In genomic region chr9:110759265-110759664, GRCm38 (mm10) we compare ENCODE assay signal across 10 mouse cellular contexts. TPM values are rescaled to one million over a fixed set of nuclear protein-coding genes. Genes with fewer than 3 reads are reported as not detected.
DNase-seq lines count a peak whose midpoint lies in the region; ATAC-seq and TF ChIP-seq lines count a peak whose summit lies in the region.
"Had no signal": no experiment of that assay in that cellular context is flagged by ENCODE, and none has a peak within 500 bp of the region (broad histone marks: within the 10 kb centered on the region; RNA-seq: fewer than 3 reads in every experiment).

No protein-coding gene starts in this region.

- TF ChIP-seq POLR2A in embryonic fibroblast, embryonic 13.5 days (IDR thresholded peaks at IDR 0.05; ENCODE audit: low read depth, low read length) = no peak

- H3K9ac ChIP-seq in midbrain, embryonic 12.5 days (replicated peaks) = no peak overlapping the region
- no peak overlapping the region for H3K9ac ChIP-seq in midbrain, embryonic 13.5 days (replicated peaks)
- H3K9ac ChIP-seq in kidney, embryonic 16.5 days (replicated peaks; ENCODE audit: low read length) = no peak overlapping the region
- no peak overlapping the region for H3K9ac ChIP-seq in hindbrain, embryonic 12.5 days
- H3K9ac ChIP-seq: embryonic facial prominence, embryonic 12.5 days had no signal

- 70% methylated on average over 2 of the region's 2 CpGs for WGBS in midbrain, embryonic 12.5 days
- 69% methylated on average over 2 of the region's 2 CpGs for WGBS in midbrain, embryonic 13.5 days
- WGBS in kidney, embryonic 16.5 days = 51% methylated on average over 2 of the region's 2 CpGs
- WGBS in hindbrain, embryonic 12.5 days = 69% methylated on average over 2 of the region's 2 CpGs

- H3K9me3 ChIP-seq in midbrain, embryonic 12.5 days = no peaks in the 10 kb centered on the region
- H3K9me3 ChIP-seq in midbrain, embryonic 13.5 days = no peaks in the 10 kb centered on the region
- H3K9me3 ChIP-seq in kidney, embryonic 16.5 days (ENCODE audit: low read length) = no peaks in the 10 kb centered on the region
- no peaks in the 10 kb centered on the region for H3K9me3 ChIP-seq in hindbrain, embryonic 12.5 days (replicated peaks)
- H3K9me3 ChIP-seq: embryonic facial prominence, embryonic 12.5 days had no signal

- no peak overlapping the region for H3K4me3 ChIP-seq in midbrain, embryonic 12.5 days
- no peak overlapping the region for H3K4me3 ChIP-seq in midbrain, embryonic 13.5 days (replicated peaks)
- no peak overlapping the region for H3K4me3 ChIP-seq in embryonic fibroblast, embryonic 13.5 days (ENCODE audit: insufficient read depth, low read length)
- no peak overlapping the region for H3K4me3 ChIP-seq in kidney, embryonic 16.5 days (ENCODE audit: low read length)
- H3K4me3 ChIP-seq in hindbrain, embryonic 12.5 days = no peak overlapping the region
- H3K4me3 ChIP-seq: embryonic facial prominence, embryonic 12.5 days had no signal

- DNase-seq in adrenal gland, adult 2 months = peak; percentile 59
- DNase-seq in lung, adult 18-20 months = peak; percentile 47 to 55
- peak; percentile 17 to 29 for DNase-seq in spleen, postnatal 36 days (ENCODE audit: low spot score in 2 of 2)

- TF ChIP-seq CTCF in embryonic fibroblast, embryonic 13.5 days (IDR thresholded peaks at IDR 0.05; ENCODE audit: borderline replicate concordance, insufficient read depth, low read length) = peak; percentile 72

- no peaks in the 10 kb centered on the region for H3K36me3 ChIP-seq in midbrain, embryonic 12.5 days
- no peaks in the 10 kb centered on the region for H3K36me3 ChIP-seq in midbrain, embryonic 13.5 days
- no peaks in the 10 kb centered on the region for H3K36me3 ChIP-seq in kidney, embryonic 16.5 days (ENCODE audit: insufficient read depth, low read length)
- H3K36me3 ChIP-seq in hindbrain, embryonic 12.5 days = no peaks in the 10 kb centered on the region
- H3K36me3 ChIP-seq: embryonic facial prominence, embryonic 12.5 days had no signal

- H3K27me3 ChIP-seq in midbrain, embryonic 12.5 days = peaks cover 2% of the 10 kb centered on the region; the same call in 1 of the 2 replicates
- 0 out of 2 replicates have a peak, but pooled peaks cover 4% of the 10 kb centered on the region for H3K27me3 ChIP-seq in midbrain, embryonic 13.5 days
- H3K27me3 ChIP-seq in kidney, embryonic 16.5 days (ENCODE audit: insufficient read depth, low read length) = no peaks in the 10 kb centered on the region
- H3K27me3 ChIP-seq in hindbrain, embryonic 12.5 days = no peaks in the 10 kb centered on the region; the same call in 1 of the 2 replicates
- H3K27me3 ChIP-seq: embryonic facial prominence, embryonic 12.5 days had no signal

- H3K4me2 ChIP-seq in midbrain, embryonic 12.5 days (replicated peaks) = no peak overlapping the region
- no peak overlapping the region for H3K4me2 ChIP-seq in midbrain, embryonic 13.5 days (replicated peaks)
- H3K4me2 ChIP-seq in kidney, embryonic 16.5 days (replicated peaks; ENCODE audit: low read depth, low read length) = no peak overlapping the region
- no peak overlapping the region for H3K4me2 ChIP-seq in hindbrain, embryonic 12.5 days (replicated peaks)
- H3K4me2 ChIP-seq: embryonic facial prominence, embryonic 12.5 days had no signal

- H3K4me1 ChIP-seq in midbrain, embryonic 12.5 days = no peaks in the 10 kb centered on the region
- H3K4me1 ChIP-seq in midbrain, embryonic 13.5 days (replicated peaks) = no peaks in the 10 kb centered on the region
- H3K4me1 ChIP-seq in embryonic fibroblast, embryonic 13.5 days (ENCODE audit: control insufficient read depth, insufficient read depth, low read length) = 0 out of 2 replicates have a peak, but pooled peaks cover 2% of the 10 kb centered on the region
- 0 out of 2 replicates have a peak, but pooled peaks cover 3% of the 10 kb centered on the region for H3K4me1 ChIP-seq in kidney, embryonic 16.5 days (ENCODE audit: insufficient read depth, low read length)
- H3K4me1 ChIP-seq in hindbrain, embryonic 12.5 days = no peaks in the 10 kb centered on the region

- ATAC-seq in midbrain, embryonic 12.5 days (ENCODE audit: low FRiP score, low read depth) = peak; percentile 38; the same call in 1 of the 2 replicates
- no peak for ATAC-seq in midbrain, embryonic 13.5 days
- peak; percentile 79 for ATAC-seq in kidney, embryonic 16.5 days (ENCODE audit: low FRiP score, low TSS enrichment)
- no peak for ATAC-seq in hindbrain, embryonic 12.5 days (ENCODE audit: low FRiP score)

- no peak overlapping the region for H3K27ac ChIP-seq in midbrain, embryonic 12.5 days (replicated peaks)
- H3K27ac ChIP-seq in midbrain, embryonic 13.5 days = no peak overlapping the region
- H3K27ac ChIP-seq in embryonic fibroblast, embryonic 13.5 days (ENCODE audit: insufficient read depth, low read length) = no peak overlapping the region
- H3K27ac ChIP-seq in kidney, embryonic 16.5 days (ENCODE audit: low read length) = no peak overlapping the region
- H3K27ac ChIP-seq in hindbrain, embryonic 12.5 days = no peak overlapping the region
- H3K27ac ChIP-seq: embryonic facial prominence, embryonic 12.5 days had no signal

RNA-seq across cellular contexts. Expression of gene Pth1r, which starts 12.3 kb away (rescaled TPM):
- polyA plus RNA-seq in midbrain, embryonic 12.5 days (2016; fragmentation: Nextera tagmentation; extraction: Ambion mirVana) = 32.8 and 35.7 TPM in 2 replicates
- 9.2 and 11.2 TPM in 2 replicates for polyA plus RNA-seq in midbrain, embryonic 13.5 days (2015; fragmentation: Nextera tagmentation; extraction: Ambion mirVana)
- total RNA-seq in adrenal gland, adult 2 months (2021) = 10 to 100 TPM; 14.7 to 16.3 TPM
- polyA plus RNA-seq in adrenal gland, adult 2 months (2012; rRNA removed) = 37.8 and 51.4 TPM in 2 replicates
- polyA plus RNA-seq in embryonic fibroblast, embryonic 13.5 days (2011; ENCODE audit: insufficient read length, low read depth, missing spikeins) = 9.0 and 13.3 TPM in 2 replicates
- 98.8 and 108 TPM in 2 replicates for polyA plus RNA-seq in kidney, embryonic 16.5 days (2015; fragmentation: Nextera tagmentation; extraction: Ambion mirVana)
- 44.3 and 52.4 TPM in 2 replicates for polyA plus RNA-seq in hindbrain, embryonic 12.5 days (2016; fragmentation: Nextera tagmentation; extraction: Ambion mirVana)

RNA-seq across cellular contexts. Expression of gene Myl3, which starts 17.6 kb away (rescaled TPM):
- polyA plus RNA-seq in midbrain, embryonic 12.5 days (2016; fragmentation: Nextera tagmentation; extraction: Ambion mirVana) = 1.2 and 1.3 TPM in 2 replicates
- polyA plus RNA-seq in midbrain, embryonic 13.5 days (2015; fragmentation: Nextera tagmentation; extraction: Ambion mirVana) = not detected in 2 replicates
- total RNA-seq in adrenal gland, adult 2 months (2021) = under 1 TPM in 1 of 2 experiments, not detected in 1; 0.66 TPM
- 0.22 TPM in 1 of 2 replicates, not detected in the other for polyA plus RNA-seq in adrenal gland, adult 2 months (2012; rRNA removed)
- polyA plus RNA-seq in embryonic fibroblast, embryonic 13.5 days (2011; ENCODE audit: insufficient read length, low read depth, missing spikeins) = not detected in 2 replicates
- polyA plus RNA-seq in kidney, embryonic 16.5 days (2015; fragmentation: Nextera tagmentation; extraction: Ambion mirVana) = 1.5 and 3.6 TPM in 2 replicates
- 2.0 TPM in 2 replicates for polyA plus RNA-seq in hindbrain, embryonic 12.5 days (2016; fragmentation: Nextera tagmentation; extraction: Ambion mirVana)

RNA-seq across cellular contexts. Expression of gene Prss42, which starts 38.7 kb away (rescaled TPM):
- not detected in 2 replicates for polyA plus RNA-seq in midbrain, embryonic 12.5 days (2016; fragmentation: Nextera tagmentation; extraction: Ambion mirVana)
- polyA plus RNA-seq in midbrain, embryonic 13.5 days (2015; fragmentation: Nextera tagmentation; extraction: Ambion mirVana) = not detected in 2 replicates
- total RNA-seq in adrenal gland, adult 2 months (2021) = not detected
- not detected in 2 replicates for polyA plus RNA-seq in adrenal gland, adult 2 months (2012; rRNA removed)
- not detected in 2 replicates for polyA plus RNA-seq in embryonic fibroblast, embryonic 13.5 days (2011; ENCODE audit: insufficient read length, low read depth, missing spikeins)
- not detected in 2 replicates for polyA plus RNA-seq in kidney, embryonic 16.5 days (2015; fragmentation: Nextera tagmentation; extraction: Ambion mirVana)
- not detected in 2 replicates for polyA plus RNA-seq in hindbrain, embryonic 12.5 days (2016; fragmentation: Nextera tagmentation; extraction: Ambion mirVana)
- total RNA-seq: left cerebral cortex, postnatal 14 days had no signal
- polyA plus RNA-seq: embryonic facial prominence, embryonic 12.5 days had no signal

RNA-seq across cellular contexts. Expression of gene Prss44, which starts 54.5 kb away (rescaled TPM):
- not detected in 2 replicates for polyA plus RNA-seq in midbrain, embryonic 12.5 days (2016; fragmentation: Nextera tagmentation; extraction: Ambion mirVana)
- polyA plus RNA-seq in midbrain, embryonic 13.5 days (2015; fragmentation: Nextera tagmentation; extraction: Ambion mirVana) = not detected in 2 replicates
- total RNA-seq in adrenal gland, adult 2 months (2021) = not detected
- polyA plus RNA-seq in adrenal gland, adult 2 months (2012; rRNA removed) = not detected in 2 replicates
- polyA plus RNA-seq in embryonic fibroblast, embryonic 13.5 days (2011; ENCODE audit: insufficient read length, low read depth, missing spikeins) = not detected in 2 replicates
- polyA plus RNA-seq in kidney, embryonic 16.5 days (2015; fragmentation: Nextera tagmentation; extraction: Ambion mirVana) = not detected in 2 replicates
- polyA plus RNA-seq in hindbrain, embryonic 12.5 days (2016; fragmentation: Nextera tagmentation; extraction: Ambion mirVana) = not detected in 2 replicates
- total RNA-seq: left cerebral cortex, postnatal 14 days had no signal
- polyA plus RNA-seq: embryonic facial prominence, embryonic 12.5 days had no signal

Comparison
In these comparisons a context has a peak if more than half of its experiments do, and no peak if none do; other contexts are left out.
1. ATAC-seq: peak in midbrain, embryonic 12.5 days (single experiment) and kidney, embryonic 16.5 days (single experiment); none in midbrain, embryonic 13.5 days (single experiment) and hindbrain, embryonic 12.5 days (single experiment).
2. Peak in every context shown above with its lines, with median percentiles within 50 percentile points of each other: DNase-seq.